Mouse (Mus musculus): ENCODE data around the gene Rnf34. TPM values are rescaled to one million over a fixed set of nuclear protein-coding genes. Genes with fewer than 3 reads are reported as not detected.

Gene Rnf34
- polyA plus RNA-seq, 1 experiment: 33.2 TPM

- no peak for TF ChIP-seq POLR2A (IDR thresholded peaks at IDR 0.05; ENCODE audit: borderline replicate concordance, low read depth, low read length)
- no peak for TF ChIP-seq CTCF (IDR thresholded peaks at IDR 0.05; ENCODE audit: low read depth, low read length)
- H3K27ac ChIP-seq (ENCODE audit: insufficient read depth, low read depth, low read length): no peak overlapping the region
- no peak overlapping the region for H3K4me3 ChIP-seq (ENCODE audit: insufficient read depth, low read length)
- H3K4me1 ChIP-seq (ENCODE audit: control insufficient read depth, insufficient read depth, low read length): 0 out of 2 replicates have a peak, but pooled peaks cover 2% of the 10 kb centered on the region
Observed at GRCm38 (mm10) chr5:122822441-122822840, 27.4 kb upstream of the Rnf34 start.

GRCm38 (mm10) chr5:122823976-122824375 is 25.9 kb upstream of the Rnf34 start:
- no peak for TF ChIP-seq POLR2A (IDR thresholded peaks at IDR 0.05; ENCODE audit: borderline replicate concordance, low read depth, low read length)
- TF ChIP-seq CTCF (IDR thresholded peaks at IDR 0.05; ENCODE audit: low read depth, low read length): no peak
- Histone ChIP-seq H3K4me3 (ENCODE audit: insufficient read depth, low read length) (no peak overlapping the region), H3K27ac (ENCODE audit: insufficient read depth, low read depth, low read length) (no peak overlapping the region), H3K4me1 (ENCODE audit: control insufficient read depth, insufficient read depth, low read length) (0 out of 2 replicates have a peak, but pooled peaks cover 2% of the 10 kb centered on the region)

DNA sequence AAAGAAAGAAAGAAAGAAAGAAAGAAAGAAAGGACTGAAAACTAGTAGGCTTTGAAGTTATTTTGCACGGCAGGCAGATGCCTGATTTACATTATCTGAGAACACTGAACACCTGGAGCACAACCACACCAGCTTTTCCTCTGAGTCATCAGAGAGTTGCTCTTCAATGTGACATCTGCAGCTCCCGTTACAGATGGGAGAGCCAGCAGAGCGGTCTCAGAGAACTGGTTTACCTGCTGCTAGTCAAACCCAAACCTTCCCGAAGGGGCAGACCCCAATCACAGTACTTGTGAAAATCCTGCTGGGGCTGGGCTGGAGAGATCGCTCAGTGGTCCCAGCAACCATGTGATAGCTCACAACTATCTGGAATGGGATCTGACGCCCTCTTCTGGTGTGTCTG is 25.4 kb upstream of the Rnf34 start:
- Histone ChIP-seq H3K4me3 (ENCODE audit: insufficient read depth, low read length) (no peak overlapping the region), H3K4me1 (ENCODE audit: control insufficient read depth, insufficient read depth, low read length) (0 out of 2 replicates have a peak, but pooled peaks cover 2% of the 10 kb centered on the region), H3K27ac (ENCODE audit: insufficient read depth, low read depth, low read length) (no peak overlapping the region)
- TF ChIP-seq CTCF (IDR thresholded peaks at IDR 0.05; ENCODE audit: low read depth, low read length) (no peak), POLR2A (IDR thresholded peaks at IDR 0.05; ENCODE audit: borderline replicate concordance, low read depth, low read length) (no peak)

DNA sequence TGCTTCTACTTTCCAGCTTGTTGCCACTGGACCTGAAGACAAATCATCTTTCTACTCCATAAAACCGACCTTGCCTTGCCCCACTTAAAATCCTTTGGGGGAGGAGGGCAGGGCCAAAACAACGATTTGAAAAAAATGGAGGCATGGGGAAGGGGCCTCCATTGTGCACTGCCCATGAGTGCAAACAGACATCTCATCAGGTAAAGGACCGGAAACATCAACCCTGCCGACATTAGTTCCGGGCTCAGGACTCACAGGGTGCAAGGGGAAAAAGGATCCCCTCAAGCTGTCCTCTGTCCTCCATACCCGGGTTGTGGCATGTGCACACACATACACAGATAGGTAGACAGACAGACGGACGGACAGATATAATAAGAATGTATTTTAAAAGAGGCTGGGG is 24.7 kb upstream of the Rnf34 start:
- Histone ChIP-seq H3K4me3 (ENCODE audit: insufficient read depth, low read length) (no peak overlapping the region), H3K27ac (ENCODE audit: insufficient read depth, low read depth, low read length) (no peak overlapping the region), H3K4me1 (ENCODE audit: control insufficient read depth, insufficient read depth, low read length) (no peaks in the 10 kb centered on the region)
- TF ChIP-seq POLR2A (IDR thresholded peaks at IDR 0.05; ENCODE audit: borderline replicate concordance, low read depth, low read length) (no peak), CTCF (IDR thresholded peaks at IDR 0.05; ENCODE audit: low read depth, low read length) (no peak)

DNA sequence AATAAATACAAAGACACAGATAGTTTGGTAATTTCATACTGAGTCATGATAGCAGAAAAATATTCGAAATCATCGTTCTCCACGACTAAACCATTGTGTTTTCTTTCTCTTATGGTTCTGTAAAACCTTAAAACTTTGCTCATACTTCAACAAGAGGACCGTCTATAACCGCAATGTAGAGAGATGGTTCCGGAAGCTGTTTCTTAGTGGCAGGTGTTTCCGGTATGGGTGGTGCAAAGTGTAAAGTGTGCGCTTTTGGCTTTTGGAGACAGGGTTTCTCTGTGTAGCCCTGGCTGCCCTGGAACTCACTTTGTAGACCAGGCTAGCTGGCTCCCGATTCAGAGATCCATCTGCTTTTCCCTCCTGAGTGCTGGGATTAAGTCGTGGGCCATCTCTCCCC is 17.3 kb upstream of the Rnf34 start:
- Histone ChIP-seq H3K27ac (ENCODE audit: insufficient read depth, low read depth, low read length) (peak overlapping the region; percentile 64), H3K4me1 (ENCODE audit: control insufficient read depth, insufficient read depth, low read length) (peaks cover 9% of the 10 kb centered on the region; the same call in 1 of the 2 replicates), H3K4me3 (ENCODE audit: insufficient read depth, low read length) (no peak overlapping the region)
- TF ChIP-seq POLR2A (IDR thresholded peaks at IDR 0.05; ENCODE audit: borderline replicate concordance, low read depth, low read length): no peak
- no peak for TF ChIP-seq CTCF (IDR thresholded peaks at IDR 0.05; ENCODE audit: low read depth, low read length)

- peaks cover 9% of the 10 kb centered on the region; the same call in 1 of the 2 replicates for H3K4me1 ChIP-seq (ENCODE audit: control insufficient read depth, insufficient read depth, low read length)
- peak overlapping the region; percentile 64 for H3K27ac ChIP-seq (ENCODE audit: insufficient read depth, low read depth, low read length)
- TF ChIP-seq POLR2A (IDR thresholded peaks at IDR 0.05; ENCODE audit: borderline replicate concordance, low read depth, low read length): no peak
- no peak for TF ChIP-seq CTCF (IDR thresholded peaks at IDR 0.05; ENCODE audit: low read depth, low read length)
- no peak overlapping the region for H3K4me3 ChIP-seq (ENCODE audit: insufficient read depth, low read length)
Observed at GRCm38 (mm10) chr5:122832996-122833395, 16.9 kb upstream of the Rnf34 start.

GRCm38 (mm10) chr5:122841126-122841525 is 8.7 kb upstream of the Rnf34 start:
- TF ChIP-seq POLR2A (IDR thresholded peaks at IDR 0.05; ENCODE audit: borderline replicate concordance, low read depth, low read length) (no peak), CTCF (IDR thresholded peaks at IDR 0.05; ENCODE audit: low read depth, low read length) (no peak)
- H3K4me1 ChIP-seq (ENCODE audit: control insufficient read depth, insufficient read depth, low read length): no peaks in the 10 kb centered on the region
- H3K4me3 ChIP-seq (ENCODE audit: insufficient read depth, low read length): no peak overlapping the region
- H3K27ac ChIP-seq (ENCODE audit: insufficient read depth, low read depth, low read length): no peak overlapping the region

GRCm38 (mm10) chr5:122843799-122844198 is 6.0 kb upstream of the Rnf34 start:
- Histone ChIP-seq H3K4me3 (ENCODE audit: insufficient read depth, low read length) (no peak overlapping the region), H3K27ac (ENCODE audit: insufficient read depth, low read depth, low read length) (no peak overlapping the region), H3K4me1 (ENCODE audit: control insufficient read depth, insufficient read depth, low read length) (peaks cover 4% of the 10 kb centered on the region; the same call in 1 of the 2 replicates)
- TF ChIP-seq CTCF (IDR thresholded peaks at IDR 0.05; ENCODE audit: low read depth, low read length) (no peak), POLR2A (IDR thresholded peaks at IDR 0.05; ENCODE audit: borderline replicate concordance, low read depth, low read length) (no peak)

DNA sequence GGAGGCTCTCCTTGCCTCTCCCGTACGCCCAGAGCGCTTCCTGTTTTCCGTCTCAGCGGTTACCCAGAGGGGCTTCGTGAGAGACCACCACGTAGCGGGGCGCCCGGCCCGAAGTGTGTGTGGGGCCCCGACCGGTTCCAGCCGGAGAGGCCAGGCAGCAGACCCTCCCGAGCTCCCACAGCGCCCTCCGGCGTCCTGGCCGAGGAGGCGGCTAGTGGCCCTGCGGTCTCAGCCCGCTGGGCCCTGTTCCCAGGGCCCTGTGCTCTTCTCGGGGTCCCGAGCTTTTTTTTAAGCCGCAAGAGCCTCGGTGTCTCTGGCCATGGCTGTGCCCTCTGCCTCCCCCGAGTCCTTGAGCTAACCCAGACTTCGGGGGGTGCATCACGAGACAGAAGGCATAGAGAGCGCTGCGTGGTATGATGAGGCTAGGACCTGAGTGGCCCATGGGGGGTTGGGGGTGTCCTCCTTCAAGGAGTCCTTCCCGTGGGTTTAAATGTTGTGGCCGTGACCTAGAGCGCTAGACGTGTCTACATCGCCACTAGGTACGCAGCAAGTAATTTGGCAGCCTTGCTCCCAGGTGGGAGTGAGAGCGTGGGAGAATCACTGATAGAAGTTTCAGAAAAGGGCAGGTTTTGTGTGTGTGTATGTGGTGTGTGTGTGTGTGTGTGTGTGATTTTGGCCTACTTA is 613 bp downstream of the Rnf34 start:
- H3K4me1 ChIP-seq (ENCODE audit: control insufficient read depth, insufficient read depth, low read length): peaks cover 12% of the 10 kb centered on the region
- H3K4me3 ChIP-seq (ENCODE audit: insufficient read depth, low read length): peak overlapping the region; percentile 90
- H3K27ac ChIP-seq (ENCODE audit: insufficient read depth, low read depth, low read length): peak overlapping the region; percentile 61
- TF ChIP-seq CTCF (IDR thresholded peaks at IDR 0.05; ENCODE audit: low read depth, low read length): no peak
- TF ChIP-seq POLR2A (IDR thresholded peaks at IDR 0.05; ENCODE audit: borderline replicate concordance, low read depth, low read length): no peak

DNA sequence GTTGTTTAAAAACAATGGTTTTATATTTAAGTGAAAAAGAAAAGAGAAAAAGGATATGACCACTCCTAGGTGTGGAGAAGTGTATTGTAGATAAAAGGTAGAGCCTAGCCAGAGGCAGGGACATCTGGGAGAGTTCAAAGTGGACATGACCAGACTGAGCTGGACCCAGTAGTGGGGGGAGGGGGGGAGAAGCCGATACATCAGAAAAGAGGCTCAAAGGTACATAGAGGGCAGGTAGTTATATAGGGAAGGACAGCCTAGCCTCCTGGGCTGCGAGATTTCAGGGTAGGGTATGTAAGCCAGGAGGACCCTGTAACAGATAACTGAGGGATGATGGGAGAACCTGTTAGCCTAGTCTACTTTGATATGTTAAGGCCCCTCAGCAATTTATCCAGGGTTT is 2.8 kb downstream of the Rnf34 start:
- Histone ChIP-seq H3K4me1 (ENCODE audit: control insufficient read depth, insufficient read depth, low read length) (peaks cover 15% of the 10 kb centered on the region), H3K4me3 (ENCODE audit: insufficient read depth, low read length) (no peak overlapping the region), H3K27ac (ENCODE audit: insufficient read depth, low read depth, low read length) (no peak overlapping the region)
- TF ChIP-seq CTCF (IDR thresholded peaks at IDR 0.05; ENCODE audit: low read depth, low read length): no peak
- TF ChIP-seq POLR2A (IDR thresholded peaks at IDR 0.05; ENCODE audit: borderline replicate concordance, low read depth, low read length): no peak

Measured in bone marrow macrophage, adult 2 months (primary cell).